Mouse (Mus musculus): ENCODE data around the gene Grk4. TPM values are rescaled to one million over a fixed set of nuclear protein-coding genes. Genes with fewer than 3 reads are reported as not detected.

Gene Grk4
- polyA plus RNA-seq, 1 experiment from 2014 or later, result 2.0 TPM

- H3K4me1 ChIP-seq (ENCODE audit: control insufficient read depth in 2 of 2, insufficient read depth in 2 of 2, low read length in 2 of 2), result no peaks in the 10 kb centered on the region
- no peaks in the 10 kb centered on the region for H3K9me3 ChIP-seq (ENCODE audit: control insufficient read depth, low read length)
- no peak overlapping the region for H3K4me2 ChIP-seq (ENCODE audit: low read length)
- no peak for ATAC-seq (ENCODE audit: insufficient number of reproducible peaks, insufficient read depth, low FRiP score, low read depth)
- H3K36me3 ChIP-seq (ENCODE audit: control insufficient read depth, insufficient read depth, low read length), result peaks cover 65% of the 10 kb centered on the region
- no peak overlapping the region for H3K4me3 ChIP-seq (ENCODE audit: control insufficient read depth in 1 of 2, insufficient read depth in 1 of 2, low read depth in 1 of 2, low read length in 2 of 2)
- no peak overlapping the region for H3K9ac ChIP-seq (ENCODE audit: low read length)
- WGBS, result 83% methylated on average over 5 of the region's 5 CpGs
- H3K27me3 ChIP-seq (ENCODE audit: control insufficient read depth, insufficient read depth, low read length), result no peaks in the 10 kb centered on the region
- H3K27ac ChIP-seq (replicated peaks in 1 of 2; ENCODE audit: control insufficient read depth in 1 of 2, insufficient read depth in 1 of 2, low read depth in 2 of 2, low read length in 2 of 2), result no peak overlapping the region
These were observed 140.2 kb downstream of the Grk4 start for GRCm38 (mm10) chr5:34800292-34800953.

MicroRNAs encoded within 50 kb of the gene (microRNA counts, 519-probe panel; counts per million panel counts)
- microRNA mmu-miR-467g, result 322 counts per million, percentile 70 among the panel's probes with 10 or more counts

Small RNAs within 50 kb of the gene (microRNA-seq; reads per million reads assigned to microRNA genes)
- gene Mir467g, result not detected

Other genes starting within 250 kb of the Grk4 start
- gene Tnip2, start 146.4 kb upstream of the Grk4 start, polyA plus RNA-seq (2014; fragmentation: Nextera tagmentation; extraction: Ambion mirVana), result 17.0 and 19.9 TPM in 2 replicates
- gene Sh3bp2, start 134.5 kb upstream of the Grk4 start, polyA plus RNA-seq (2014; fragmentation: Nextera tagmentation; extraction: Ambion mirVana), result 3.5 and 6.8 TPM in 2 replicates
- 151 and 164 TPM in 2 replicates for gene Add1, start 86.7 kb upstream of the Grk4 start, polyA plus RNA-seq (2014; fragmentation: Nextera tagmentation; extraction: Ambion mirVana)
- gene Mfsd10, start 23.2 kb upstream of the Grk4 start, polyA plus RNA-seq (2014; fragmentation: Nextera tagmentation; extraction: Ambion mirVana), result 68.2 and 75.7 TPM in 2 replicates
- gene Nop14, start 231 bp upstream of the Grk4 start, polyA plus RNA-seq (2014; fragmentation: Nextera tagmentation; extraction: Ambion mirVana), result 14.1 and 16.3 TPM in 2 replicates
- gene Htt, start 101.4 kb downstream of the Grk4 start, polyA plus RNA-seq (2014; fragmentation: Nextera tagmentation; extraction: Ambion mirVana), result 11.0 and 11.9 TPM in 2 replicates
- gene Msantd1, start 247.6 kb downstream of the Grk4 start, polyA plus RNA-seq (2014; fragmentation: Nextera tagmentation; extraction: Ambion mirVana), result 0.42 and 0.73 TPM in 2 replicates